Mouse (Mus musculus): Measurements from ENCODE around the gene Gm4756.
A peak's percentile ranks its signal among the peaks of the same experiment; 100 is the strongest.
"Not testable (repeated sequence)": the region's sequence is repeated elsewhere in the genome, so short reads cannot be mapped to it uniquely, and the experiment has no call there.

Gene Gm4756

DNA sequence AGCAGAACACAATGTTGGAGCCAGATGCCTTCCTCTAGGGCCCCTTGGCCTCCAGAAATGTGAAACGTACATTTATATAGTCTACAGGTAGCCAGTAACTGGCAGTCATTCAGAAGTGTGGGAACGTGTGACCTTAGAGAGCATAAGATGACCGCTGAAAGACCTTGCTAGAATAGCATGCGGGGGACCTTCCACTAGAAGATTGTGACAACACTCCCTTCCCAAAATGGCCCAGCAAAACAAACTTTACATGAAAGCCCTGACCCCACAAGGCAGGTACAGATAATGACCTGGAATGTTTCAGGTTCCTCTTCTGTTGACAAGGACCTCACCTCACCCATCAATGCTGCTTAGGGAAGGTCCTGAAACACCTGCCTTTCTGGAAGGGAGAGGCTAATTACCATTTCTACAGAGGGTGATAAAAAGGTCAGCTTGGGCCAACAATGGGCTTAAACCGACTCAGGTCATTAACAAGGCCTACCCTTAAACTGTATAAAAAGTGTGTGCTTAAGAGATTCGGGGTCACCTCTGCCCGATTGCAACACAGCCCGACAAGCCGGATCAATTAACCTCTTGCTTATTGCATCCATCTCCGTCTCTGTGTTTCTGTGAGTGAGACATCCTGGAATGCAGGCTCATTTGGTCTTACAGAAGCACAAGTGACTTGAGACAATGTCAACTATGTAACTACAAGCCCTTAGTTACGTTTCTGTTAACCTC lies at the start of gene Gm4756:
Gene Gm4756 (minus strand): TSS at position 51 of the 720 bp plus-strand sequence.
- no peak for DNase-seq

DNA sequence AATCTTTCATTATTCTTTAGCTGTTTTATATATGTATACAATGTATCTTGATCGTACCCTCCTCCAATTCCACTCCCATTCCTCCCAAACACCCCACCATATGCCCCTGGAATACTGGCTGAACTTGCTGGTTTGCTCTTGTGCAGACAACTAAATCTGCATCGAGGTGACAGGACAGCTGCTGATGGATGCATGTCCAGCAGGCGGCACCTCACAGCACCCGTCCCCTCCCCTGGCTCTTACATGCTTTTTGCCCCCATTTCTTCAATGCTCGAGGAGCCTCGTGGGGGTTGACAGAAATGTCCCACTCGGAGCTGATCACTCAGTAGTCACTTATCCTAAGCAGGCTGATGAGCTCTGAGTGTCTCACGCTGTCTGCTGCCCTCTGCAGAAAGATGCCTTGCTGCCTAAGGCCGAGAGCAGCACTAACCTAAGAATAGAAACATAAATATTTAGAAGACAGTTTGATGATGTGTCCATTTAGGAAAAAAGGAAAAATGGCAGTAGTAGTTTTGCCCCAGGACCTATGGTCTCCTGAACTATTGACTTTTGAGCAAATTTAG lies 45.5 kb upstream of the Gm4756 start:
- peak; percentile 16 to 28 for DNase-seq

DNA sequence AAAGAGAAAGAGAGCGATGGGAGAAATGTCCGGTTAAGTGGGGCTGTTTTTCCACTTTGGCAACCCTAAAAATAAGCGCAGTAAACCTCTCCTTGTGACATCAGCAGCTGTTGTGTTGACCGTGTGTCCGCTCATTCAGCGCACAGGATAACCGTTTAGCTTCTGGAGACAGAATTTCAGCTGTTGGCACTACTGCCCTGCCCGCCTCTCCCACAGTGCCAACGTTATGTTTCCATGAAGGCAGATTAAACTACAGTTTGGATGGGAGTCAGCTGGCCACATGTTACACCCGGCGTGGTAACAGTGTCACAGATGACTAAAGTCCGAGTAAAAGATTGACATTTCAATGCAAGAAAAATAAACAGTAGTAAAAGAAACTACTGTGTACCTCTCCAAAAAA lies 45.0 kb upstream of the Gm4756 start:
- peak in 1 of 2 experiments; percentile 4 for DNase-seq

DNA sequence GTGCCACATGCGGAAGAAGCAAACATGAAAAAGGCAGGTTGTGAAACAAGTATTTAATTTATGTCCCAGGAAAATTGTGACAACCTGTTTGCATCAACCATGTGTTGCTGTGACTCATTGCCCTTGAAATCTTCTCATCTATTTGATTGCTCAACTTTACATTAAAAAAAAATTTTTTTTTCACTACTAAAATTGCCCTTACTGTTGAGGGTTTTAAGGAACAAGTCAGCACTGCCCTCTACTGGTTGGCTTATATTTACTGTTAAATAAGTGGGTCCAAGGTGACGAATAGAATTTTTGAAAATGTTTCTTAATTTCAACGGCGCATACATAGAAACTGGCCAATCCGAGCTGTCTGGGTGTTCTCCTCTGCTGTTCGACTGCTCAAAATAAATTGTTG lies 44.4 kb upstream of the Gm4756 start:
- peak; percentile 7 to 44 for DNase-seq

DNA sequence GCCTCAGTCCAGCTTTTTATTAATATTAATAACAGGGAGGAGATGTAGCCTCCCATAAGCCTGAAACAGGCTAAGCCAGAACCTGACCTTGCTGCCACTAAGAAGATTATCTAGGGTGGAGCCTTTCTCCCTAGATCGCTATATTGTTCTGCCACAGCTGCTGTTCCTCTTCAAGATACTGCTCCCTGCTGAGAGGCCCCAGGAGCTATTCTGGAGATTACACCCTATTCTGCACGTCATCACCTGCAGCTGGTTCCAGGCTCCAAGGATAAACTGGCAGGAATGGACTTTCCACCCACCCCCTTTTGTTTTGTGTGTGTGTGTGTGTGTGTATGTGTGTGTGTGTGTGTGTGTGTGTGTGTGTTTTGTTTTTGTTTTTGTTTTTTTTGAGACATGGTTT lies 38.8 kb upstream of the Gm4756 start:
- DNase-seq, result not testable (repeated sequence)

DNA sequence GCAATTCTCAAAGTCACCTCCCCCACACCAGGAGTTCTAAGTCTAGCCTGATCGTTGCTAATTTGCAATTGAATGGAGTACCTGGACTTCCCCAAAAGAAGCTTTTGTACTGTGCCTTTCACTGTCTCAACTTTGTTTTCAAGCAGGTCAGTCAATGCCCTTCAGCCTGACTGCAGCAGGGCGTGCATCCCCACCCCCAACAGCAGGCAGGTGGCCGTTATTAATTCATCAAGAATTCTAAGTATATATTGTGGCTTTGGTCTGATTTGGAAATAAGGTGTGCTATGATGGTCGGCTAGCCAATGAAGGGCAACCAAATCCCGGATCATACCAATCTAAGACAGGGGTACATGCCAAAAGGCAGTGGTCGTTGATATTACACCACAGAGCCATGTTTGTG lies 38.3 kb upstream of the Gm4756 start:
- DNase-seq, result not testable (repeated sequence)

DNA sequence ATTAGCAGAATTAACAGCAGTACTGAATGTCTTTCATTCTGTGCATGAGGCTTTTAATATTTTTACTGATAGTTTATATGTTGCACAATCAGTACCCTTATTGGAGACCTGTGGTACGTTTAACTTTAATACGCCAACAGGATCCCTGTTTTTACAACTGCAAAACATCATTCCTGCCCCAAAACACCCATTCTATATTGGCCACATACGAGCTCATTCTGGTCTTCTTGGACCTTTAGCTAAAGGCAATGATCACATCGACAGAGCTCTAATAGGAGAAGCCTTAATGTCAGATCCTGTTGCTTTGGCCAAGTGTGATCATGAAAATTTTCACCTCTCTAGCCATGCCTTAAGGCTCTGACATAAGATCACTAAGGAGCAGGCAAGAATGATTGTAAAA lies 37.1 kb upstream of the Gm4756 start:
- not testable (repeated sequence) for DNase-seq

DNA sequence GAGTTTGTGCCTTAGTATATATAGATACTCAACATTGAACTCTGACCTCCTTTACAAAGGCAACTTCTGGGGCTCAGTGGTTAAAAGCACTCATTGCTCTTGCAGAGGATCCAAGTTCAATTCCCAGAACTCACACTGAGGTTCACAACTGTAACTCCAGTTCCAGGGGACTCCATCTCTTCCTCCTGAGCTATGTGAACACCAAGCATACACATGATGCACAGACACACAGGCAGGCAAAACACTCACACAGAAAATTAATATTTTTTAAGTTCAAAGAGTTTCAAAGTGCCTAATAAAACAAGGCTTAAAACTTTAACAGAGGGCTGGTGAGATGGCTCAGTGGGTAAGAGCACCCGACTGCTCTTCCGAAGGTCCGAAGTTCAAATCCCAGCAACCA lies 34.2 kb upstream of the Gm4756 start:
- DNase-seq, result no peak

DNA sequence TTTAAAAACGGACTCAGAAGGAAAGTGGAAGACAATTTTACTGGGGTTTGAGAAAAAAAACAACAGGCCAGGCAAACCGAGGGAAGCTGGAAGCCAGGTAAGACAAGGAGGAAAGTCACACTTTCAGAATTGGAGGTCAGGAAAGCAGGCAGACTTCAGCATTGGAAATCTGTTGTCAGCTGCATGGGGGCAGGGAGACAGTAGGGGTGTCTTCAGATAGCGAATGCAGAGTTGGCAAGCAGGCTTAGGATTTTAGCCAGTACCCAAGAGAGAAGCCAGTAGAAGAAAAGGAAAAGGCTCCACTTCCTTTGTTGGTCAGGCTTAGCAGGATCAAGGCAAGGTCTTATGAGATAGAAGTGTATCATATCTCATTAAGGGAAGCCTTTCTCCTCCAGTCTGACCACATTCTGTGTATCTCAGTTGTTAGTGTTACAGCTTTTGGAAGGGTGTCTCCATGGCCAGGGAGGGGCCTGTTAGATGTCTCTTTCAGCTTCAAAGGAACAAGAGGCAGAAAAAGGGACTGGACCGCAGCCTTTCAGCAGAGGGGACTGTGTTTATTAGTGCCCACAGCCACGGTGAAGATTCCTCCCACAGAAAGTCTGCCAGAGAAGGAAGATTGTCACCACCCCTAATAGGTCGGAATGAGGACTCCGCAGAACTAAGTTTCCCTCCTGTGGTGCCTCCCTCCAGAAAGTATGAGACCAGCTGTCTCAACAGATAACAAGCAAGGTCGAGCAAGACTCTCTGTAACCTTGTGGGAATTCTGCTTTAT lies 33.2 kb upstream of the Gm4756 start:
- DNase-seq, result no peak

DNA sequence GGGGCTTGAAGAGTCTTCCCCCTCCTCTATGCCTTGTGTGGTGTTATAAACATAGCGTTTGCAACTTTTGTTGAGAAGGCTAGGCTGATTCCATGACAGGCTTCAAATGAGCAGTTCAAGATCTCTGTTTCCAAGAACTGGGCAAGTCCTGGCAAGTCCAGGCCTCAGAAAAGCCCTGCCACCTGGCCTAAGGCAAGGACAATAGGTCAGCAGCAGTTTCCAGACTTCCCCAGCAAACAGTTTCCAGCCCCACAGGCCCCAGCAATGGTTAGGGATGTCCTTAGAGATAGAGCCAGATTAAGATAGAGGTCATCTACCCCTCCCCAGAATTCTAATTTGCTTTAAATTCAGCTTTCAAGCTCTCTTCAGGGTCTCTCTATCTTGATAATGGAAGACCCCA lies 32.5 kb upstream of the Gm4756 start:
- DNase-seq, result no peak

DNA sequence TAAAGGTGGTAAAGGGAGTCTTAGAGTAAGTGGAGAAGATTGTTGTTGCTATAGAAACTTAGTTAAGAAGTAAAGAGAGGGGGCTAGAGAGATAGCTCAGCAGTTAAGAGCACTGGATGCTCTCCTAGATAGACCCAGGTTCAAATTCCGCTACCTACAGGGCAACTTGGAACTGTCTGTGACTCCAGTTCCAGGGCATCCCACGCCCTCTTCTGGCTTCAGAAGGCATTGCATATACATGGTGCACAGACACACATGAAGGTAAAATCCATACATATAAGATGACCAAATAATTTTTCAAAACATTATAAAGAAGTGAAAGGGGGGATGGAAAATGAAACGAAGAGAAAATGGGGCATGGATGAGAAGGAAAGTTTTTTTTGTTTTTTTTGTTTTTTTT lies 30.2 kb upstream of the Gm4756 start:
- no peak for DNase-seq

DNA sequence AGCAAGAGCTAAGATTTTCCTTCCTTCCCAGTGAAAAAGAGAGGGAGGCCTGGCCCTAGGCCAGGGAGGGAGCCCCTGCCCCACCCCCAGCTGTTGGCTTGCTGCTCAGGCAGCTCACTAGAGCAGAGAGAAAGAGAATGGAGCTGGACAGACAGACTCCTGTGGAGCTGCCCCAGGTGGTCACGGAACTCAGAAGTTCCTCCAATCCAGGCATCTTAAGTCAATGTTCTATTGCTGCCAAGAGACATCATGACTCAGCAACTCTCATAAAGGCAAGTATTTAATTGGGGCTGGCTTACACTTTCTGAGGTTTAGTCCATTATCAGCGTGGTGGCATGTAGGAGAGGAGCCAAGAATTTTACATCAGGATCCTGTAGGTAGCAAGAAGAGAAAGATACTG lies 25.4 kb upstream of the Gm4756 start:
- DNase-seq, result no peak

DNA sequence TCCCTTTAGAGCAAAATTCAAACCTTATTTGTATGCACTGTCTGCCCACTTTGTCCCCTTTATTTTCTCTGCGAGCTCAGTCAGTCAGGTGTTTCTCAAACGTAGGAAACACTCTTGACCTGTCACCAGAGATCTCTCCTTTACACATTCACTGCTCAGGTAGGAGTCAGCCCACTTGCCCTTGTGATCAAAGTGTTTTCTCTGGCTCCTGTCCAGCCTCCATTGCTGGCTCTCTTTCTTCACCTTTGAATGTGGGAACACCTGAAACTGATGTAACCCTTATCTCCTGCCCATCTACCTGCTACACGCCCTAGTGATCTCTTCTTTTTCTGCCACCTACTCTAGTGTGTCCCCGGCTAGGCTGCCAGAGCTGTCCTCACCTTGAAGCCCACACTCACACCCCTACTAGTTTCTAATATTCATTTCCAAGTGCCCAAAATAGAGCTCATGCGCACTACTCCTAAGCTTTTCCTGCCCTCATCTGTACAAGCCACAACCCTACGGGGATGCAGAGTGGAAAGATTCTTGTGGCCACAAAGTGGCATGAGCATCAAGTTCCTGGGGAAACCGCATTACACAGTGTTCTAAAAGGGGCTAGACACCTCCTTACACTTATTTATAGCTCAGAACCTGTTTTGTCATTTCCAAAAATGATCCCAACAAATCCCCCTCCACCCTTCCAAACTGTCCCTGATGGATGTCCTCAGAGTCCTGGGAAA lies 24.8 kb upstream of the Gm4756 start:
- no peak for DNase-seq

DNA sequence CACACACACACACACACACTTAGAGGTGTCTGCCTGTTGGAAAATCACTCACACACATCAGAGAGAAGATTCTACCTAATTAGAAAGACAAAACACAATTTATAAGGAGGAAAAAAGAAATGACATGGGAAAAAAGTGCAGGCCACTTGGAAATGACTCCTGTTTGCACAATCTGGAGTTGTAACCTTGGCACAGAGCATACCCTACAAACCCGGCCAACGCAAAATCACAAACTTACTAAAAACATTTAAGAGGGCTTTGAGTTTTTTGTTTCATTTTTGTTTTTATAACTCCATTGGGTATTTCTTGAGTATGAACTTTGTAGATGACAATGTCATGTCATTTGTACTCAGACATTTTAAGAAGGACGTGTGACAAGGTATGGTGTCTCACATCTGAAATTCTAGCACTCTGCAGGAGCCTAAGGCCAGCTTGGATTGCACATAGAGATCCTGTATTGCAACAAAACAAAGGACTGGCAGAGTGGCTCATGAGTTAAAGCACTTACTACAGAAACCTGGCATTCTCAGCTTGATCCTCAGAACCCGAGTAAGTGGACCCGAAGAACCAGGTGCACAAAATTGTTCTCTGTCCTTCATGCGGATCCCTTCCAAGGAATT lies 22.2 kb upstream of the Gm4756 start:
- DNase-seq, result no peak

DNA sequence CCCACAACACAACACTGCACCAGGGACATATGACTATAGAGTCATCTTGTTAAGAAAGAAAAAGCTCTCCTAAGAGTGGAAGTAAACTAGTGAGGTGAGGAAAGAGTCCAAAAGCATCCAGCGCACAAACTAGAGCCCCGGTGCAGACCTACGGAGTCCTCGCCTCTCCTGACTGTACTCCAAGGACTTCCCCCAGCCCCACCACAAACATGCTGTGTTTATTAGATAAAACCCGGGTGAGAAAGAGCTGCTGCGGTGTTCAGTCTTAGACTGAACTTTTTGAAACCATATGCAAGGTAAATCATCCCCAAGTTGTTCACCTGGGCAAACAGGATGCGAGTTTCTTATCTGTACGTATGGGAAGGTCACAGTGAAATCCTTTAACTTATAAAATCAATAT lies 21.5 kb upstream of the Gm4756 start:
- DNase-seq, result no peak

DNA sequence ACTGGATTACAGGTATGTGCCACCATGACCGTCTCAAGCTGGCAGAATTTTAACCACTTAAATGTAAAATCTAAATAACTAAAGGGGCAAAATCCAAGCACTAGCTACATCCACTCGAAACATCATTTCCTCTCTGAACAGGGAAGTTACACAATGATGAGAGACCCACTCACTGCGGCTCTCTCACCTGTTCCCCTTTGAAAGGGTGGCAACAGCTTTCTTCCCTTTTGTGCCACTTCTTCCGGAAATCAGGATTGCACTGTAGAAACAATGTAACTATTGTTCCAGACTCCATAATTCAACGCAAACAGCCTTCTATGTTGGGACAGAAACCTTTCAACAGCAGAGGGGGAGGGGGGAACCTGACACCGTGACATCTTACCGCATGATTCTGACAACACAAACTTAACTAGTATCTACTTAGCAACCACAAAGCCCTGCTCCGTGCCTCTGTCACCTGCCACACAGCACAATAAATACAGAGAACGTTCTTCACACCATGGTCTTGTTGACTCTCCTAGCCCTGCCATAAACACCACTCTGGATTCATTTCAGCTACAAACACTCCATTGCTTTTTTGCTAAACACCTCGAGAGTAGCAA lies 18.5 kb upstream of the Gm4756 start:
- no peak for DNase-seq

DNA sequence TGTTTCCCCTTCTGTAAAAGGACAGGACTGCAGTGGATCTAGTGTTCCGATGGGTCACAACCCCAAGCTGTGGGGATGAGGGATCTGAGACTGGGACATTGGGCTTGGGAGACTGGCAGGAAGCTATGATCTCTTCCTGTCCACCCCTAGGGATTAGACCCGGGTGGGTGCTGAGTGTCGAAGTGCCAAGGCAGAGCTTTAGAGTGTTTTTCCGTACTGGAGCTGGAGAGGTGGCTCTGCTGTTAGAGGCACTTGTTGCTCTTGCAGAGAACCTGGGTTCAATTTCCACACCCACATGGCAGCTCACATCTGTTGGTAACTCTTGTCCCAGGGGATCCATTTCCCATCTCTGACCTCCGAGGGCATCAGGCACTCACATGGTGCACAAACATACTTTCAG lies 16.6 kb upstream of the Gm4756 start:
- DNase-seq, result no peak

DNA sequence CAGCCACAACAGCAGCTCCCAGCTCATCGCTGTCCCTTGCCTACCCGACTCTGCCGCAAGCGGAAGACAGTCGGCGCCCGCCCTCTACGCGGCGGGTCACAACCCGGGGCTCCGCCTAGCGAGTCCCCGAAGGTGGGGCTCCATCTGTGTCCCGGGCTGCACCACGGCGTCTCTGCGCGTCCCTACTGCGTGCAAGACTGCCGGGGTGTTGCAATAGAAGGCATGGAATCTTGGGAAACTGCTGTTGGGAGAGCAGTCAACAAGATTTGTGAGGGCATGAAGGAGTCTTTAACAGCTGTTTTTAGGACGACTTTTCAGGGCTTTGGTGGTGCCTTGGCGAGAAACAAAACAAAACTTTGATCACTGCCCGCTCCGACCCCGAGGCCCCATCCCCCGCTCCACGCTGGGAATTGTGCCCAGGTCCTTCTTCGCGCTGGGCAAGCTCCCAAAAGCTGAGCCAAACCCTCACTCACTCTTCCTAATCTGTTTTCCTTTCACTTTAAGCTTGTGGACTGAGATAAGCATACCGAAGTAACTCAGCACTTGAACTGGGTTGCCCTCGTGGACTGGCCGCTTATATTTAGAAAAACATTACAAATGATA lies 15.4 kb upstream of the Gm4756 start, which contains the start of gene Dhrs7:
Gene Dhrs7 (minus strand): TSS at position 175 of the 603 bp plus-strand sequence.
- peak; percentile 87 to 90 for DNase-seq

DNA sequence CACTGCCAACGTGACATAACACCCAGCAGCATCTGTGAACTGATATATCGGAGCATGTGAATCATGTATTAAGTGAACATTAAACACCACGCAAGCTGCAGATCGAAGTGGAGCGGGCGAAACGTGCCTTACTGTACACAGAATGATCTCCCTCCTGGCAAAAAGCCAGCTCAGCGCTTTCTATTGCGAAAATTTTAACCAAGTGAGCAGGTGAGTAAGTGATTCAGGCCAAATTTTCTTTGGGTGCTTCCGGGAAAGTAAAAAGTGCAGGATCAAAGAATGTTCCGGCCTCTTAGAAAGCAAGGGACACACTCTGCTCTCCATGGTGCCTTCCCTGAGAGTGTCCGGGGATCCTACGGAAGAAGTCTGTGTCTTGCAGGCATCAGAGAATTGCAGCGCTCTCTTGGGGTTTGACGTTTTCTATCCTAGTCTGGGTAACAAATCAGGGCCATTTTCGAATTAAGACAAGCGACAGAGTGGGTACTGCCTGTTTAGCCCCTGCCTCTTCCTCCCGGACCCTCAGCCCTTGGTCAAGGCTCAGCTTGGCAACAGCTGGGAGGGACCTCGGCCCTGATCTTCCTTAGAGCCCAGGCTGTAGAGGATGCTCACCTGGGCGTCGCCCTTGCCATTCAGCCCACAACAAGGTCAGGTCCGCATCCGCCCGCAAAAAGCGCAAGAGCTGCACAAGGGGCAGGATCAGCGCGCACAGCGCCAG lies 14.7 kb upstream of the Gm4756 start:
- DNase-seq, result peak in 1 of 2 experiments; percentile 63

DNA sequence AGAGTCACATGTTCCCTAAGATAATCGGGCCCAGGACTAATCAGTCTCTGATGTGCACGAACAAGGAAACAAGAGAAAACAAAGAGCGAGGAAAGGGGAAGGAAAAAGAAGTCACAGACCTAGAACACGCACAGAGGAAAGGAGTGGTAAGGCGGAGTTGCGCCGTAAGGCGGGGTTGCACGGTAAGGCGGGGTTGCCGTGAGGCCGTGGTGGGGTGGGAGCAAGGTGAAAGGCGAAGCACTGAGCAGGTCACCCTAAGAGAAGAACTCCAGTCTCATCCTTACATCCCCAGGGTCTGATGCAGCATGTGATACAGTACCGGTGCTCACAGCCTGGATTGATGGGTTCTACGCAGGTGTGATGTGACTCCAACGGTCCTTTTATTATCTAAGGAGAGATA lies 6.3 kb upstream of the Gm4756 start:
- DNase-seq, result no peak

DNA sequence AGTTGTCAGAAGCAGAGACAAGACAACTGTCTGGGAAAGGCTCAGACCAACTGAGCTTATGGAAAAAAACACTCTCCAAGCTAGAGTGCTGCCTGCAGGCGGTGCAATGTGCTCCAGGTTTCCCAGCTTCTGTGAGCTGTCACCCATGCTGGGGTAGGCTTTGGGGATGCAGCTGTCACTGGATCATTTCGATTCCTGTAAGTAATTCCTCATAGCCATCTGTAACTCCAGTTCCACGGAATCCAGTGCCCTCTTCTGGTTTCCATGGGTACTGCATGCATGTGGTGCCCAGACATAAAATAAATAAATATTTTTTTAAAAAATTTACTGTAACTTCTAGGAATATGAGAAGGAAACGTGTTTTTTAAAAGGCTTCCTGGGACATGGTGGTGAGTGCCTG lies 5.2 kb upstream of the Gm4756 start:
- DNase-seq, result peak; percentile 69 to 84

All from cerebellum, postnatal 25 days (tissue).